Mouse (Mus musculus) left cerebral cortex, adult 18-20 months (tissue): ENCODE results near the gene Pdgfra. TPM values are rescaled to one million over a fixed set of nuclear protein-coding genes. Genes with fewer than 3 reads are reported as not detected.
A peak's percentile ranks its signal among the peaks of the same experiment; 100 is the strongest.

Experiments
- DNase-seq, 2 experiments: peaks; one replicate each; pipeline ENCODE4 v3.0.0; 2021 to 2022; ENCODE audit warnings: low spot score in 2 of 2, mixed read lengths in 1 of 2
- microRNA-seq, 2 experiments: library from miRNA; unstranded; fragments of <30 nt; microRNA quantifications; one replicate each; pipeline ENCODE4 v1.2.0; 2021
- total RNA-seq, 2 experiments: library from RNA; stranded (reverse); gene quantifications; 2 replicates each; pipeline ENCODE4 v1.2.3; 2021

The Pdgfra gene
- total RNA-seq, 2 experiments from 2014 or later = 29.3 to 30.0 TPM

DNA sequence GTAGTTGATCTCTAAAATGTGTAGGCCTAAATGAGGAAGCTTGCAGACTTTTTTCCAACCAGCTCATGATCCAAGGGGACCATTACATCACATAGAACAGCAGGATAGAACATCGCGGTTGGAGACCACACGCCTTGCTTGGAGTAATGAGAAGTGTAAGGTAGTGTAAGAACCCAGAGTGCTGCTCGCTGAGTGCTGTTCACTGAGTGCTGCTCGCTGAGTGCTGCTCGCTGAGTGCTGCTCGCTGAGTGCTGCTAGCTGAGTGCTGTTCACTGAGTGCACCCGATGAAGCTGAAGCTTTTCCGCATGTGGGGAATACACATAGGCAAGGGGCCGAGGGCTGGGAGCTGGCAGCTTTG lies 48.3 kb downstream of the Pdgfra start:
- DNase-seq = no peak

DNA sequence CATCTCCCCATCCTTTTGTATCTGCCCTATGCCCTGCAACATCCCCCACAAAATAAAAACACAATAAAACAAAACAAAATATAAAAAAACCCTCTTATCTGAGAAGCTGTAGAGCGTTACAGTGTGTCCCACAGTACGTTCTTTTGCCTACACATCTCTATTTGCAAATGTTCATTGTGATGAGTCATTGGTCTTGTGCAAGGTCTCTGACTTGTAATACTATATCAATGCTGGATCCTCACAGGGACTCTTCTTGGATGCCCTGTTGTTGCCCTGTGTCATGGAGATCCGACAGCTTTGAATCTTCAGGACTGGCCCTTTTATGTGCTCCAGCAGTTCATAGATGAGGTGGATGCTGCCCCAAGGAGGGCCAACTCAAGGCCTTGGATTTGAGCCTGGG lies 55.8 kb downstream of the Pdgfra start:
- no peak for DNase-seq

- DNase-seq = peak; percentile 6 to 15
Observed at GRCm38 (mm10) chr5:75209966-75210365, 57.9 kb downstream of the Pdgfra start.

DNA sequence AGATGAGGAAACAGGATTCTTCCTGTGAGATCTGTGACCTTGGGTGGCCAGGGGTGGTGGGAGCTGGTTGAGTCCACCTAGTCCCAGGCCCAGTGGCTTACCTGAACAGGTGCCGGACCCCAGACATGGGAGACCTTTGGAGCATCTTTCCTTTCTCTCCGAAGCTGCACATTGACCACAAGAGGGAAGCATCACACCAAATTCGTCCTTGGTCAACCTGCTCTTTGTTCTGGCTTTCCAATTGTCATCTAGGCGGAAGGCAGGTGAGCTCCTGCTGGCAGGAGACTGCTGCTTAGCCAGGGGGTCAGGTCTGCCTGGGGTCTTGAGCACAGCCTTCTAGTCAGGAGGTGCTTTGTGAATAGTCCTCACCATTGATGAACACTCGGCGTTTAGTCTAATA lies 62.4 kb downstream of the Pdgfra start:
- DNase-seq = peak; percentile 4 to 13

DNA sequence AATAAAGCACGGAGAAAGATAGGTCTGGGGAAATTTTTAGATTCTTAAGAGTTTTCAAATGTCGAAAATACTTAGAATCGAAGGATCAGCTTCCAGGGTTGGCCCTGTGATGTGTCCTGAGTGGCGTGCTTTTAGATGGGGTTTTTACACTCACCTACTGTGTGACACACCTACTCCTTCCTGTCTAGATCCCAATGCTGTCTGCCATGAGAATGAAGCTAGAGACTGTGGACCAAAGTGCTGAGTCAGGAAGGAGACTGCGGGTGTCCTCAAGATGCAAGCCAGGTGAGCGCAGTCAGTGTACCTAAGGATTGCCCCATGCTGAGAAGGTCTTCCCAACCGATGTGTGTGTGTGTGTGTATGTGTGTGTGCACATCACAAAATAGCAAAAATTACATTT lies 62.8 kb downstream of the Pdgfra start:
- DNase-seq = no peak

GRCm38 (mm10) chr5:75215678-75216256 lies 63.7 kb downstream of the Pdgfra start:
- no peak for DNase-seq

GRCm38 (mm10) chr5:75221610-75222009 lies 69.5 kb downstream of the Pdgfra start:
- DNase-seq = no peak

GRCm38 (mm10) chr5:75222491-75223265 lies 70.6 kb downstream of the Pdgfra start:
- no peak for DNase-seq

GRCm38 (mm10) chr5:75238363-75238762 lies 86.3 kb downstream of the Pdgfra start:
- no peak for DNase-seq

DNA sequence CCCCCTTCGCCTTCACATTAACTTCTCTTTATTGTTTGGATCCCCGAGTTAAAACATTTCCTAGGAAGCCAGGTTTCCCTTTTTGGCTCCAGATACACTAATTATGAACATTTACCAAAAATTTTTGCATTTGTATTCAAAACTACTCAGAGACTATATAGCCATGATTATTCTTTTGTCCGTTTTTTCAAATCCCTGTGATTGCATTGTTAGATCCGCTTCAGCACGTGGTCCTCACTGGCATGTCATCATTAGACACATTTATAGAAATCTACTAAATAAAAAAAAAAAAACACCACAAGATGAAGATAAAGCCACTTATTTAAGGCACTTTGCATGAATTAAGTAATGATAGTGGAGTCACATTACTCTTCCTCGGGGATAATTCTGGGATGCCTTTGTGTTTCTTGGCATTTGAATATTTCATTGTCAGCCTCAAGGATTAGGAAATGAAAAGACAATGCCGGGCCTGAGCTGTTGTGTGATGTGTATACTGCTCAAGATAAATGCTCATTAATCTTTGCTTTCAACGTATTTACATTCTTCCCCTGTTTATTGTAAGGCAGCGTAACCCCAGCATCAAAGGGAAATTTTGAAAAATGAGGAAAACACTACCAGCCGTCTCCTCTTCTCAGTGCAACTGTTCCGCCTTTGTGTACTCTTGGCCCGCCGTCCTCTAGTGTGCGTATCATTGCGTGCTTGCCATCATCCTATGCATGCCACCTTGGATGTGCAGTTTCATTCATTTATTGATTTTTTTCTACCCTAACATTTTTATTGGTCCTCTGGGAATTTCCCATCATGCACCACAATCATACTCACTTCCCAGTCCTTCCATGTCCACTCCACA lies 87.1 kb downstream of the Pdgfra start:
- DNase-seq = no peak

- DNase-seq = peak; percentile 17 to 52
Observed at GRCm38 (mm10) chr5:75247070-75247740, 95.1 kb downstream of the Pdgfra start.

Small RNAs within 50 kb of the gene (microRNA-seq; reads per million reads assigned to microRNA genes)
- 0 to 0.42 reads per million in 2 experiments for gene Mir7025

Other genes starting within 250 kb of the Pdgfra start
- 10 to 100 TPM; 19.5 to 20.7 TPM for gene Chic2, start 107.5 kb upstream of the Pdgfra start, total RNA-seq
- under 1 TPM in 1 of 2 experiments, not detected in 1; 0.33 TPM for gene Gsx2, start 76.7 kb upstream of the Pdgfra start, total RNA-seq